ENCODE assay signal across 9 mouse cellular contexts in genomic region chr19:47988456-47988855, GRCm38 (mm10). TPM values are rescaled to one million over a fixed set of nuclear protein-coding genes. Genes with fewer than 3 reads are reported as not detected.
DNase-seq lines count a peak whose midpoint lies in the region; ATAC-seq lines count a peak whose summit lies in the region.
"Had no signal": no experiment of that assay in that cellular context is flagged by ENCODE, and none has a peak within 500 bp of the region (broad histone marks: within the 10 kb centered on the region; RNA-seq: fewer than 3 reads in every experiment).

No protein-coding gene starts in this region.

- H3K4me3 ChIP-seq in embryonic facial prominence, embryonic 14.5 days (ENCODE audit: low read depth, low read length), result no peak overlapping the region
- H3K4me3 ChIP-seq in neural tube, embryonic 13.5 days, result no peak overlapping the region

- no peak overlapping the region for H3K9ac ChIP-seq in embryonic facial prominence, embryonic 14.5 days (ENCODE audit: low read depth, low read length)
- H3K9ac ChIP-seq in neural tube, embryonic 13.5 days, result no peak overlapping the region

- no peaks in the 10 kb centered on the region for H3K4me1 ChIP-seq in embryonic facial prominence, embryonic 14.5 days (ENCODE audit: control insufficient read depth, insufficient read depth, low read length)
- peaks cover 19% of the 10 kb centered on the region for H3K4me1 ChIP-seq in neural tube, embryonic 13.5 days (replicated peaks)

- no peaks in the 10 kb centered on the region for H3K36me3 ChIP-seq in embryonic facial prominence, embryonic 14.5 days (ENCODE audit: control insufficient read depth, insufficient read depth, low read length)
- H3K36me3 ChIP-seq in neural tube, embryonic 13.5 days, result no peaks in the 10 kb centered on the region

- WGBS in embryonic facial prominence, embryonic 14.5 days, result 21% methylated on average over 16 of the region's 16 CpGs
- WGBS in neural tube, embryonic 13.5 days, result 34% methylated on average over 16 of the region's 16 CpGs

- H3K27ac ChIP-seq in embryonic facial prominence, embryonic 14.5 days (replicated peaks; ENCODE audit: low read depth, low read length), result no peak overlapping the region
- H3K27ac ChIP-seq in neural tube, embryonic 13.5 days (replicated peaks), result no peak overlapping the region
- H3K27ac ChIP-seq: macrophage had no signal

- H3K4me2 ChIP-seq in embryonic facial prominence, embryonic 14.5 days (ENCODE audit: low read depth, low read length), result peak overlapping the region; percentile 29
- H3K4me2 ChIP-seq in neural tube, embryonic 13.5 days, result no peak overlapping the region

- H3K9me3 ChIP-seq in embryonic facial prominence, embryonic 14.5 days (ENCODE audit: control insufficient read depth, low read length), result no peaks in the 10 kb centered on the region
- H3K9me3 ChIP-seq in neural tube, embryonic 13.5 days, result no peaks in the 10 kb centered on the region

- no peaks in the 10 kb centered on the region for H3K27me3 ChIP-seq in embryonic facial prominence, embryonic 14.5 days (replicated peaks; ENCODE audit: control insufficient read depth, insufficient read depth, low read length)
- H3K27me3 ChIP-seq in neural tube, embryonic 13.5 days, result no peaks in the 10 kb centered on the region; the same call in 1 of the 2 replicates

- peak; percentile 33 to 52 for DNase-seq in left cerebral cortex, adult 18-20 months (ENCODE audit: low spot score in 2 of 2)
- DNase-seq in left cerebral cortex, adult 11 months (ENCODE audit: low spot score), result no peak
- peak; percentile 10 for DNase-seq in adipocyte (ENCODE audit: low spot score)
- DNase-seq in embryonic facial prominence, embryonic 14.5 days (ENCODE audit: low spot score), result peak; percentile 64
- peak; percentile 44 to 59 for DNase-seq in layer of hippocampus, postnatal 10 days (ENCODE audit: low spot score in 2 of 2)
- no peak for DNase-seq in gastrocnemius, adult 8-10 months (ENCODE audit: low spot score in 2 of 2)

- 0 out of 2 replicates have a peak, but pooled peaks have one; percentile 44 for ATAC-seq in embryonic facial prominence, embryonic 14.5 days (ENCODE audit: low read depth)
- ATAC-seq in neural tube, embryonic 13.5 days (ENCODE audit: low read depth), result peak; percentile 66; the same call in 1 of the 2 replicates
- ATAC-seq in megakaryocyte-erythroid progenitor cell, adult 5-6 weeks (replicated peaks; ENCODE audit: low FRiP score, low TSS enrichment, poor library complexity, severe bottlenecking), result no peak

RNA-seq across cellular contexts. Expression of gene Cfap58, which starts 51.0 kb away (rescaled TPM):
- total RNA-seq in left cerebral cortex, adult 18-20 months (2021), result under 1 TPM; 0.12 to 0.51 TPM
- 0.38 and 0.58 TPM in 2 replicates for polyA plus RNA-seq in embryonic facial prominence, embryonic 14.5 days (2014; fragmentation: Nextera tagmentation; extraction: Ambion mirVana)
- under 1 TPM; 0.60 to 0.98 TPM for total RNA-seq in layer of hippocampus, postnatal 10 days (2021)
- 0.47 and 0.62 TPM in 2 replicates for polyA plus RNA-seq in neural tube, embryonic 13.5 days (2015; fragmentation: Nextera tagmentation; extraction: Ambion mirVana)
- not detected in 2 replicates for total RNA-seq in megakaryocyte-erythroid progenitor cell, adult 5-6 weeks (2014; fragmentation: Nextera tagmentation)
- total RNA-seq in megakaryocyte-erythroid progenitor cell, adult 5-6 weeks (2017), result not detected in 2 replicates
- total RNA-seq in gastrocnemius, adult 8-10 months (2022), result not detected
- polyA plus RNA-seq: macrophage had no signal

Comparison
In these comparisons a context has a peak if more than half of its experiments do, and no peak if none do; other contexts are left out.
1. DNase-seq: peak in left cerebral cortex, adult 18-20 months (2 of 2), adipocyte (single experiment), embryonic facial prominence, embryonic 14.5 days (single experiment) and layer of hippocampus, postnatal 10 days (2 of 2); none in left cerebral cortex, adult 11 months (single experiment) and gastrocnemius, adult 8-10 months (0 of 2).